Mouse (Mus musculus) spleen, adult 2 months (tissue): Measurements from ENCODE around the gene Hsd17b1. TPM values are rescaled to one million over a fixed set of nuclear protein-coding genes. Genes with fewer than 3 reads are reported as not detected.

ENCODE experiments used
- DNase-seq, 2 experiments: peaks; one replicate each; pipeline versions ENCODE4 v3.0.0 to v3.0.0-alpha.2; 2012 to 2021; ENCODE audit warnings: low spot score in 2 of 2, low read depth in 1 of 2
- H3K27ac ChIP-seq: fragments of 200-500 bp; 2 replicates; pipeline ENCODE4 v1.5.1; 2012; ENCODE audit warnings: low read length, inconsistent platforms; ENCODE audit not compliant: insufficient read depth
- H3K27me3 ChIP-seq: fragments of 200-500 bp; 2 replicates; pipeline ENCODE4 v1.6.1; 2012; ENCODE audit warnings: mild to moderate bottlenecking, moderate library complexity, low read length, inconsistent platforms; ENCODE audit not compliant: control insufficient read depth, insufficient read depth
- H3K36me3 ChIP-seq: fragments of 200-500 bp; 2 replicates; pipeline ENCODE4 v1.6.1; 2012; ENCODE audit warnings: mild to moderate bottlenecking, low read length, inconsistent platforms; ENCODE audit not compliant: control insufficient read depth, insufficient read depth
- H3K4me1 ChIP-seq: fragments of 200-500 bp; 2 replicates; pipeline ENCODE4 v1.6.1; 2011; ENCODE audit warnings: inconsistent platforms; ENCODE audit not compliant: control insufficient read depth, insufficient read depth, insufficient read length
- H3K4me3 ChIP-seq: fragments of 200-500 bp; 2 replicates; pipeline ENCODE4 v1.5.1; 2011; ENCODE audit warnings: mild to moderate bottlenecking, inconsistent platforms; ENCODE audit not compliant: insufficient read depth, insufficient read length; ENCODE audit errors: extremely low read depth
- CTCF ChIP-seq: fragments of 200-500 bp; IDR thresholded peaks from 2 replicates; pipeline ENCODE4 v1.5.1; 2011; ENCODE audit warnings: mild to moderate bottlenecking, inconsistent platforms; ENCODE audit not compliant: insufficient read depth, insufficient read length, insufficient replicate concordance; ENCODE audit errors: extremely low read depth
- POLR2A ChIP-seq: fragments of 200-500 bp; IDR thresholded peaks from 2 replicates; pipeline ENCODE4 v1.6.1; 2011; ENCODE audit warnings: low read depth, low read length, inconsistent platforms
- WGBS: fragments of 180-500 bp; shearing (Covaris S2); methylation state at CpG from one replicate; pipeline ENCODE4 v1.1.7; 2018; 5-methylcytosine and 5-hydroxymethylcytosine counted together
- polyA plus RNA-seq: library from polyadenylated mRNA; depleted of rRNA; stranded (reverse); fragments of >200 nt; gene quantifications from 2 replicates; pipeline ENCODE4 v1.2.3, GENCODE M21; 2012; rRNA removed

The Hsd17b1 gene
- 1.2 and 1.3 TPM in 2 replicates for polyA plus RNA-seq

- peaks cover 10% of the 10 kb centered on the region for H3K36me3 ChIP-seq
- TF ChIP-seq CTCF (no peak), POLR2A (no peak)
- no peak within 1 kb of the TSS for H3K27ac ChIP-seq
- peaks cover 6% of the 10 kb centered on the region for H3K27me3 ChIP-seq
- no peak for DNase-seq
- H3K4me3 ChIP-seq, result no peak within 1 kb of the TSS
- H3K4me1 ChIP-seq, result peaks cover under 1% of the 10 kb centered on the region; the same call in 1 of the 2 replicates
- WGBS, result 87% methylated on average over 9 of the region's 9 CpGs
Measured at GRCm38 (mm10) chr11:101078121-101078520, at the start of gene Hsd17b1. Gene Hsd17b1, plus strand, starts transcription at chr11:101078411.

- Histone ChIP-seq H3K27ac (no peak overlapping the region), H3K4me3 (no peak overlapping the region), H3K4me1 (no peaks in the 10 kb centered on the region), H3K27me3 (no peaks in the 10 kb centered on the region), H3K36me3 (peaks cover 39% of the 10 kb centered on the region)
- TF ChIP-seq CTCF, result no peak
- no peak for TF ChIP-seq POLR2A
- 90% methylated on average over 8 of the region's 8 CpGs for WGBS
- no peak for DNase-seq
Measured at GRCm38 (mm10) chr11:101029320-101029719, 48.9 kb upstream of the Hsd17b1 start.

GRCm38 (mm10) chr11:101030136-101030807 lies 47.9 kb upstream of the Hsd17b1 start:
- Histone ChIP-seq H3K4me1 (no peaks in the 10 kb centered on the region), H3K27me3 (no peaks in the 10 kb centered on the region), H3K4me3 (no peak overlapping the region), H3K36me3 (peaks cover 39% of the 10 kb centered on the region), H3K27ac (no peak overlapping the region)
- TF ChIP-seq CTCF, result no peak
- TF ChIP-seq POLR2A, result no peak
- DNase-seq, result no peak
- WGBS, result 80% methylated on average over 10 of the region's 10 CpGs

GRCm38 (mm10) chr11:101030808-101031156 lies 47.4 kb upstream of the Hsd17b1 start:
- no peak for DNase-seq
- WGBS, result 95% methylated on average over 4 of the region's 4 CpGs
- H3K4me1 ChIP-seq, result no peaks in the 10 kb centered on the region
- no peak overlapping the region for H3K27ac ChIP-seq
- H3K4me3 ChIP-seq, result no peak overlapping the region
- H3K27me3 ChIP-seq, result no peaks in the 10 kb centered on the region
- TF ChIP-seq POLR2A, result no peak
- no peak for TF ChIP-seq CTCF
- peaks cover 40% of the 10 kb centered on the region for H3K36me3 ChIP-seq

GRCm38 (mm10) chr11:101031470-101031869 lies 46.7 kb upstream of the Hsd17b1 start:
- WGBS, result 96% methylated on average over 1 of the region's 1 CpGs
- Histone ChIP-seq H3K36me3 (peaks cover 43% of the 10 kb centered on the region), H3K4me3 (no peak overlapping the region), H3K4me1 (no peaks in the 10 kb centered on the region), H3K27me3 (no peaks in the 10 kb centered on the region), H3K27ac (no peak overlapping the region)
- DNase-seq, result no peak
- TF ChIP-seq POLR2A (no peak), CTCF (no peak)

- peaks cover 43% of the 10 kb centered on the region for H3K36me3 ChIP-seq
- H3K4me1 ChIP-seq, result no peaks in the 10 kb centered on the region
Measured at GRCm38 (mm10) chr11:101033856-101034500, 44.2 kb upstream of the Hsd17b1 start.

More at GRCm38 (mm10) chr11:101033856-101034500, 44.2 kb upstream of the Hsd17b1 start:
- H3K27me3 ChIP-seq, result no peaks in the 10 kb centered on the region
- no peak for DNase-seq
- no peak overlapping the region for H3K27ac ChIP-seq
- H3K4me3 ChIP-seq, result no peak overlapping the region
- TF ChIP-seq CTCF, result no peak
- TF ChIP-seq POLR2A, result no peak
- WGBS, result 95% methylated on average over 17 of the region's 17 CpGs
